Mouse (Mus musculus) lung, postnatal 10 days (tissue): Measurements from ENCODE around the gene Pklr.

Source experiments
- DNase-seq: peaks from one replicate; pipeline ENCODE4 v3.0.0; 2021

Gene Pklr

DNA sequence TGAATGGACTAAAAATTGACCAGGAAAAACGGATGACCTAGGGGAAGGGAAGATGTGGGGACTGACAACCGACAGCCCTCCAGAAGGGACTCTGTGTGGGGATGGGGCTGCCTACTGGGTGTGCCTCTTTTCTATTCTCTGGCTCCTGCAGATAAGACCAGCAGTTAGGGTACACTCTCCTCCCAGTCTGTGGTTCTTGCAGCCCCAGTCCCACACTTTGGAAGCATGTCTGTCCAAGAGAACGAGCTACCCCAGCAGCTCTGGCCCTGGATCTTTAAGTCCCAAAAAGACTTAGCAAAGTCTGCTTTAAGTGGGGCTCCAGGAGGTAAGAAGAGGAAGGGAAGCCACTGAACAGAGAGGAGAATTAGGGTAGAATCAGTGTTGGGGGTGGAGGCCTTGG lies at the start of gene Pklr:
TSS of gene Pklr (plus strand) at position 185 of the 400 bp plus-strand sequence.
- no peak for DNase-seq

GRCm38 (mm10) chr3:89087338-89088110 lies 48.4 kb upstream of the Pklr start:
- peak; percentile 89 for DNase-seq

GRCm38 (mm10) chr3:89088974-89089373 lies 47.0 kb upstream of the Pklr start:
- DNase-seq, result no peak

- DNase-seq, result peak; percentile 92
Measured at GRCm38 (mm10) chr3:89089882-89090591, 45.9 kb upstream of the Pklr start.

DNA sequence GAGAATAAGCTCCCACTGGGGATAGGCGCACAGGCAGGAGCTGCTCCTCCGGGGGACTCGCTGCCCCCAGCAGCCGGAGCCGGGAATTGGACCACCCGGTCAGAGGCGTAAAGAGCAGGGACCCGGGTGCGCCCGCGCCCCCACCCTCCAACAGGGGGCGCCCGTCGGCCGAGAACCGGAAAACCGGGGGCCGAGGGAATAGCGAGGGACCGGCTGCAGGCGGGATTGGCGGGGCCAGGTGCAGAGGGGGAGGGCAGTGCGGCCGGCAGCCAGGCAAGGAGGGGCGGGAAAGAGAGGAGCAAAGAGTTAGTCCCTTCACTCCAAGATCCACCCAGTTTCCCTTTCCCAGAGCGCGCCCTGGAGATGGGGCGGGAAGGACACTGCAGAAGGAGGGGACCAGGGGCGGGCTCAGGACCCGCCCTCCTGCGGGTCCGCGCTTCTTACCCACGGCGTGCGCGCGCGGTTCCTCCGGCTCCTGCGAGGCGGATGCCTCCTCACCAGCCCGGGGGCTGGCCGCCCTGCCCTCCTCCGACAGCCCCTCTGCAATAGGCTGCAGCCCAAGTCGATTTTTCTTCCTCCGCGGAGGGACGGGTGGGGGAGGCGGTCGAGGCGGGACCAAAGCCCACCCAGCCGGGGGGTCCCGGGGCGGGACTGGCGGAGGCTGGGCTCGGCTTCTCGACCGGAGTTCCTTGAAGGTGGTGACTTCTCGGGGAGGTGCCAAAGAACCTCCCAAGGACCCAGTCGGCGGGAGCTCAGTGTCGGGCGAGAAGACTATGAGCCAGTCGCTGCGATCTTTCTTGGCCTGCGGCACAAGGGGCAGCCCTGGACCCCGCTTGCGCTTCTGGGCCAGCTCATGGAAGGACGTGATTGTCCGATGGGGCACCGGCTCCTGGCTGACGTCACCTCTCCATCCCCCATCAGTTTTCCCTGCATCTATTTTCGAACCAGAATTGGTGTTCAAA lies 45.0 kb upstream of the Pklr start:
- DNase-seq, result peak; percentile 88

GRCm38 (mm10) chr3:89091811-89092508 lies 44.0 kb upstream of the Pklr start:
- no peak for DNase-seq

GRCm38 (mm10) chr3:89092509-89093090 lies 43.3 kb upstream of the Pklr start:
- no peak for DNase-seq

DNA sequence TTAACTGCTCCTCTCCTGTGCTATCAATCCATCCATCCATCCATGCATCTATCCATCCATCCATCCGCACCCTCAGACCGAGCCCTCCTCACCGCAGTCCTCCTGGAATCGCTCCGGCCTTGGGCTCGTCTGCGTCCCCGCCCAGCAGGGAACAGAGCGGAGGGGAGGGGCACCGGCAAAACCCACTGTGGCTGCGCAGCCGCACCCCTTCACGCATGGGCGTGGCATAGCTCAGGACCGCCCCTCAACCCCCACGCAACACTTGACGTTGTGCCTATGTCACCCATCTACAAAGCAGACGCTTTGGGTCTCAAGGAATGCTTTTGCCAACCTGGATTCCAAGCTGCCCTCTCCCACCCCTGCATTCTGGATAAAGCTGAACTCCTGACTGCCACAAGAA lies 42.8 kb upstream of the Pklr start, which contains the start of gene Rusc1:
TSS of gene Rusc1 (minus strand) at position 137 of the 400 bp plus-strand sequence.
- peak; percentile 96 for DNase-seq

- no peak for DNase-seq
Measured at GRCm38 (mm10) chr3:89094021-89094420, 41.9 kb upstream of the Pklr start.

DNA sequence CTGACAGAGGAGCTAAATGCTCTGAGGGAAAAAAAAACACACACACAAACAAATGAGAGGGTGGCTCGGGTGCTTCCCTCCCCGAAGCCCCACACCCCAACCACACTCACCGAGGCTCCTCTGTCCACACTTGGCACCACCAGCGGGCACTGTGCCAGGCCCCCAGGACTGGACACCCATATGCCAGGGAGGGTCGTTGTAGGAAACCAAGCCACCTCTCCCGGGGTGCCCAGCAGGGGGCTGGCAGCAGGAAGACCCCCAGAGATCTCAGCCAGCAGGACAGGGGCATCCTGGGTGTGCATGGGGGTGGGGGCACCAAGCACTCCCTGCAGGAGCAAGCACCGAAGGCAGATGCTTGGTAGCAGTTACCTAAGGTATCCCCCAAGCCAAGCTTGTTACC lies 35.1 kb upstream of the Pklr start, which contains the start of gene Gm43738:
TSS of gene Gm43738 (minus strand) at position 289 of the 400 bp plus-strand sequence.
- no peak for DNase-seq

- no peak for DNase-seq
Measured at GRCm38 (mm10) chr3:89101459-89101811, 34.5 kb upstream of the Pklr start.

DNA sequence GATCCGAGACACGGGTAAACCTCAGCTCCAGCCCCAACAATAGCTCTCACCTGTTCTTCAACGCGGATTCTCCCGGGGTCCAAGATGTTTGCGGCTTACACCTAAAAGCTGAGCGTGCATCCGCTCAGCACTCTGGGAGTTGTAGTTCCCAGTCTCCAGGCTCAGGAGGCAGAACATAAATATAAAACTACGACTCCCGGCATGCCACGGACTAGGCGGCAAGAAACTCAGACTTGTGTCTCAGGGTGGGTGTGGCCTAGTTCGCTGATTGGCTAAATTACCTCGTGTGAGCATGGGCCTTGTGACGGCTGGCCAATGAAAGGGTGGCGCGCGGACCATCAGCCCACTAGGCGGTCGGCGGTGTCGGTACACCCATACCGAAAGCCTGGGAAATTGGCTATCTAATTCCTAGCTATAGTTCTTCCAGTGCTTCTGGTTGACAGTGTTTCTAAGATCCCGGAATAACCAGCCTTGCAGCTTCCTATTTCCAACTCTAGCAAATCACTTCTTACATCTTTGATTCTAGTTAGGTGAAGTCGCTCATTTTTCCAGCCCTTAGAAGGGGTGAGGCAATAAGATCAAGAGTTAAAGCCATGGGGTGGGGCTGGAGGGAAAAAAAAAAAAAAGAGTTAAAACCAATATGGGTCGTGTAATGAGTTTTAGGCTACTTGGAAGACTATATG lies 34.0 kb upstream of the Pklr start, which contains the start of gene Fdps:
TSS of gene Fdps (minus strand) at position 148 of the 683 bp plus-strand sequence.
- DNase-seq, result peak; percentile 99

DNA sequence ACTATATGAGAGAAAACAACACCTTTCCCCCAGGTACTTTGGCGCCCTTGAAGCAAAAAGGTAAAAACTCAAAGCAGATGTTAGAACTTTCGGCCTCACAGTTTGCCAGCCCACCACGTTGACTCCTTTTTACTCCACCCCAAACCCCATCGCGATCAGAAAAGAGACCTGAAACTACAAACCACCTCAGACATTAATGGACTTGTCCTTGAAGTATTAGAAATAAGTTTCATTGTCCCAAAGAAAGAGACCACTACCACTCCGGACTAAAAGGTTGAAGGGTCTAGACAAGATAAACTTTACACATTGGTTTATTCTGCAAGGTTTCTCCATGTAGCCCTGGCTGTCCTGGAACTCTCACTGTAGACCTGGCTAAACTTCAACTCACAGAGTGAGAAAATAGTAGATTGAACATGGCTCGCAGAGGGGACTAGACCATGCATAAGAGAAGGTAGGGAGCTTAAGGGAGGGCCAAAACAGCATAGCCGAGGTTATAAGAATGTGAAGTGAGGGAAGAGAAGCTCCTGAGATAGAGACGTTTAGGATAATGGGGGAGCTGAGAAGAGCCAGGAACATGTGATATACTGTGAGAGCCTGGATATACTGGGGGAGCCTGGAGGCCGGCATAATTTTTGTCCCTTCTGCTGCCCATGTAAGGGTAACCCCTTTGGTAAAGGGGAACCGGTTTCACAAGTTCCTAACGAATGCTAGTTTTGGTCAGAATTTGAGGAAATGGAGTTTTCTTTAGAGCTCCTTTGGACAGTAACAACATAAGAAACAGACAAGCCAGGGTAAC lies 33.2 kb upstream of the Pklr start:
- no peak for DNase-seq

- DNase-seq, result no peak
Measured at GRCm38 (mm10) chr3:89103291-89103595, 32.7 kb upstream of the Pklr start.

GRCm38 (mm10) chr3:89106881-89107280 lies 29.1 kb upstream of the Pklr start:
- DNase-seq, result no peak

DNA sequence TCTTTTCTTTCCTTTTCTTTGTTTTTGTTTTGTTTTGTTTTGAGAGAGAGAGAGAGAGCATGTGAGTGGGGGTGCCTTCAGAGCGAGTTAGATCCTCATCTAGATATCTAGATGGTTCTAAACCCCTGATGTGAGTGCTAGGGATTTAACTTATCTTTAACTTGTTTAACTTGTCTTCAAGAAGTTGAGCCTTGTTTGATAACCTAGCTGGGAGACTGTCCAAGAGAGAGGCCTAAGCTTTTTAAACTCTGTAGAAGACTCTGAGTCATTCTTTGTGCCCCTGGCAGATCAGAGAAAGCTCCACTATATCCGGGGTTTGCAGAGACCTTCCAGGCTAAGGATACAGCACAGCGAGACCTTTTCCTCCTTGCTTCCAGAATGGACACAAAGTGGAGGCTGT lies 28.4 kb upstream of the Pklr start:
- DNase-seq, result no peak

- no peak for DNase-seq
Measured at GRCm38 (mm10) chr3:89108146-89108545, 27.8 kb upstream of the Pklr start.

GRCm38 (mm10) chr3:89113058-89113457 lies 22.9 kb upstream of the Pklr start:
- DNase-seq, result no peak

DNA sequence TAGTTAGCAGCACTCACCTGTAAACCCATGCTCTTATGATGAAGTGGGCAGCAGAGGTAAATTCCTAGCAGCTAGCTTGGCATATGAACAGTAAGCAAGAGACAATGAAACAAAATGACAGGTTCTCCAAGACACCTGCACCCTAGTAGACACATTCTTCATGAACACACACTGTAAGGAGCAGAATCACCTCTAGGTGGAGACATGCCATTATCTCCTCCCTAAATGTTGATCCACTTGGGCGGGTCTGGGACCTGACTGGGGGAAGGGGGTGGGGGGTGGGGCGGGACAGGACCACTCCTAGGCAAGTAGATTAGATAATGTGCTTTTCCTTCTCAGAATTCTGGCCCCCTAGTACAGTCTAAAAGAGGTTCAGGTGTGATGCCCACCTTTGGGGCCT lies 20.4 kb upstream of the Pklr start:
- peak; percentile 55 for DNase-seq

GRCm38 (mm10) chr3:89123313-89123712 lies 12.6 kb upstream of the Pklr start:
- peak; percentile 58 for DNase-seq

DNA sequence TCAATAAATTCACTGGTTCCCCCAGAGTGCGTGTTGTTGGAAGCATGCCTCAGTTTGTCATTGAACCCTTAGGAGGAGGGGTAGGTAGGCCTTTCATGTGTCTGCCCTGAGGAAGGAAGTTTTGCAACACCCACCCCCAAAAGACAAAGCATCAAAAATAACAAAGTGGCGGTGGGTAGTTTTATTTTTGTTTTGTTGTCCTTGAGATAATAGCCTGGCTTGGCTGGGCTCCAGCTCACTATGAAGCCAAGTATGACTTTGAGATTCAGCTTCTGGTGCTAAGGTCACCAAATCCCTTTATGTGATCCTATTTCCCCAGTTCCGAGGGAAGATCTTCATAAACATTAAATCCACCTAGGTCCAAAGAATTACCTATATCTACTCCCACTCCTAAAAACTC lies 11.7 kb upstream of the Pklr start:
- DNase-seq, result peak; percentile 34
